Mouse (Mus musculus): ENCODE data around the gene Ankzf1.

DNA sequence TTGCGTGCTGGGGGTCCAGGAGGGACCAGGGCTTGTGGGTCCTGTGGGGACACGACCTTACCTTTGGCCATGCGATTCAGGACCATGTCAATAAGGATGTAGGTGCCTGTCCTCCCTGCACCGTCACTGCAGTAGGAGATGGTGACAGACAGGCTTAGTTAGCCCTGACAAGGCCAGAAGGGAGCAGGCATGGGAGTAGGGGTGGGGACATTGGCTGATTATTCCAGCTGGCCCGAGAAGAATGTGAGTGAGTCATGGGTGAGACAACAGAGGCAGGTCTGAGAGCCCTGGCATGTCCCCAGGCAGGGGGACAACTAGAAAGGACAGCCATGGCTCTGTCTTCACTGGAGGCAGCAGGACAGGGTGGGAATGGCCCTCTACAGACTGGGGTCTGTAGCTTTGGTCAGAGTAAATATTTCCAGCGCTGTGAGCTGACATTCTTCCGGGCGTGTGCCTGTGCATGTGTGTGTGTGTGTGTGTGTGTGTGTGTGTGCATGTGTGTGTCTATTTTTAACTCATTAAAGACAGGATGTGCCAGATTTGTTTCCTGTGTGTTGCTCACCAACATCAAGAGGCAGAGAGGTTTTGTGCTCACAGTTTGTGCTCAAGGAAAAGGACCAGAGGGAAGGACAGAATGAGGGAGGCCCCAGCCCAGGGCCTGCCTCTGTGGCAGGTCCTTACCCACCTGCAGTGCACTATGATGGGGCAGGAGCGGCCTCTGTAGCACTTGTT, 56.3 kb downstream of the Ankzf1 start:
- TF ChIP-seq POLR2A (IDR thresholded peaks at IDR 0.05; ENCODE audit: low read depth, low read length) (no peak), CTCF (conservative IDR thresholded peaks at IDR 0.05; ENCODE audit: insufficient read depth, insufficient read length, low read depth, low read length) (no peak)

Data from kidney, adult 2 months (tissue).